Mouse (Mus musculus) testis, adult 2 months (tissue): ENCODE data around the gene Gm19426. TPM values are rescaled to one million over a fixed set of nuclear protein-coding genes. Genes with fewer than 3 reads are reported as not detected.
A peak's percentile ranks its signal among the peaks of the same experiment; 100 is the strongest.

Experiments
- H3K27ac ChIP-seq: fragments of 200-500 bp; 2 replicates; pipeline ENCODE4 v1.5.1; 2012; ENCODE audit warnings: low read depth, low read length; ENCODE audit not compliant: control insufficient read depth, insufficient read depth
- H3K27me3 ChIP-seq: fragments of 200-500 bp; 2 replicates; pipeline ENCODE4 v1.6.1; 2012; ENCODE audit warnings: mild to moderate bottlenecking, low read length, moderate library complexity; ENCODE audit not compliant: control insufficient read depth, insufficient read depth
- H3K36me3 ChIP-seq: fragments of 200-500 bp; 2 replicates; pipeline ENCODE4 v1.6.1; 2012; ENCODE audit warnings: mild to moderate bottlenecking, low read length; ENCODE audit not compliant: control insufficient read depth, insufficient read depth
- H3K4me1 ChIP-seq: fragments of 200-500 bp; 2 replicates; pipeline ENCODE4 v1.6.1; 2012; ENCODE audit warnings: low read length; ENCODE audit not compliant: control insufficient read depth, insufficient read depth
- H3K4me3 ChIP-seq: fragments of 200-500 bp; 2 replicates; pipeline ENCODE4 v1.5.1; 2012; ENCODE audit warnings: low read depth, mild to moderate bottlenecking, low read length, moderate library complexity, mixed read lengths; ENCODE audit not compliant: control insufficient read depth
- CTCF ChIP-seq: fragments of 200-500 bp; IDR thresholded peaks from 2 replicates; pipeline ENCODE4 v1.5.1; 2012; ENCODE audit warnings: low read depth, mild to moderate bottlenecking, inconsistent platforms, low read length, moderate library complexity; ENCODE audit not compliant: control insufficient read depth, insufficient read depth, insufficient replicate concordance
- POLR2A ChIP-seq: fragments of 200-500 bp; IDR thresholded peaks from 2 replicates; pipeline ENCODE4 v1.6.1; 2012; ENCODE audit warnings: low read depth, mild to moderate bottlenecking, inconsistent platforms, low read length, moderate library complexity; ENCODE audit not compliant: control insufficient read depth
- polyA plus RNA-seq: library from polyadenylated mRNA; depleted of rRNA; stranded (reverse); fragments of >200 nt; gene quantifications from 2 replicates; pipeline ENCODE4 v1.2.3, GENCODE M21; 2012; rRNA removed

Gene Gm19426
- polyA plus RNA-seq, 1 experiment, result 0.21 TPM

DNA sequence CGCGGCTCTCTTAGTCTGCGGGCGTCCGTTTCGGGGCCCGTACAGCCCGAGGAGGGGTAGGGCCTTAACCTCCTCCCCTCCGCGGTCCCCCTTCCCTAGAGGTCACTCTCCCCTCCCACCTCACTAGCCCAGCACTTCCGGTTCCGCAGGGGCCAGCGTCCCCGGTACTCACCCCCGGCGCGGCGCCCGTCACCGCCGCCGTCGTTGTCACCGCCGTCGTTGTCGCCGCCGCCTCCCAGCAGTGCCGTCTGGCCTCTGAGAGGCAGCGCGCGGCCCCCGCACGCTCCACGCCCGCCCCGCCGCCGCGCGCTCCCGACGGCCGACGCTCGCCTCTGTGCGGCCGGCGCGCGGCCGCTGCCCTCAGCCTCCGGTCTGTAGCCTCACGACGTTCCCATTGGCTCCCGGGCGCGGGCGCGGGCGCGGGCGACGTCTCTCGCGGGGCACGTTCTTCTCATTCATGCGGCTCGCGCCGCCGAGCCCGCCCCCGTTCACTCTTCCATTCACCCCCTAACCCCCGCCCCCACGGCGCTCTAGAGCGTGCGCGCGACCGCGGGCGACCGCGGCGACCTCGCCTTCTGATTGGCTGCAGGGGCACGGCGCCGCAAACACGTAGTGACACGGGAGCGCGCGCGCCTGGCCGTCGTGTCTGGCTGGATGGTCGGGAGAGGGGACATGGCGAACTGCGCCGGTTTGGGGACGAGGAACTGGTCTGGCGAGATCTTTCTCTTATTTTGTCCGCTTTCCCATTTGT is 28.5 kb downstream of the Gm19426 start, which contains the start of gene Zdhhc5:
Gene Zdhhc5, minus strand, starts transcription at position 370 of the 751 bp plus-strand sequence.
- no peak for TF ChIP-seq CTCF
- peak; percentile 83 for TF ChIP-seq POLR2A
- Histone ChIP-seq H3K27ac (peak within 1 kb of the TSS; percentile 99), H3K4me1 (peaks cover 2% of the 10 kb centered on the region; the same call in 1 of the 2 replicates), H3K27me3 (no peaks in the 10 kb centered on the region), H3K36me3 (peaks cover 3% of the 10 kb centered on the region), H3K4me3 (peak within 1 kb of the TSS; percentile 86)

DNA sequence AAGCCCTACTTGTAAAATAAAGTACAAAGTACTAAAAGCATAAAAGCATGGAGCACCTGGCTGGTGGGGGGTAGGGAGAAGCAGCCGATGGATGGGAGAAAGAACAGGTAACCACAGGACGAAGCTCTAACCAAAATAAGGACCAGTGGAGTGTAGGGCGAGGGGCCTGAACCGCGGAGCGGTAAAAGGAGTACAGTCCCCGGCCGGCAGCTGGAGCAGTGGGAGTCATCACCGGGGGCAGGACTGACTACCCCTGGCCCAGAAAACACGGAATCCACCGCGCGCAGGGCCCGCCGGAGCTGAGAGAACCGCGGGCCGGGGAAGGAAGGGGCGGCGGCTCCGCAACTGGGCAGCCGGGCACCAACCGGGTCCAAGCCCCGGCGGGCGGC is 29.0 kb downstream of the Gm19426 start:
- Histone ChIP-seq H3K4me3 (peak overlapping the region; percentile 86), H3K4me1 (peaks cover 2% of the 10 kb centered on the region; the same call in 1 of the 2 replicates), H3K36me3 (peaks cover 3% of the 10 kb centered on the region), H3K27me3 (no peaks in the 10 kb centered on the region), H3K27ac (peak overlapping the region; percentile 97)
- TF ChIP-seq POLR2A (no peak), CTCF (no peak)

DNA sequence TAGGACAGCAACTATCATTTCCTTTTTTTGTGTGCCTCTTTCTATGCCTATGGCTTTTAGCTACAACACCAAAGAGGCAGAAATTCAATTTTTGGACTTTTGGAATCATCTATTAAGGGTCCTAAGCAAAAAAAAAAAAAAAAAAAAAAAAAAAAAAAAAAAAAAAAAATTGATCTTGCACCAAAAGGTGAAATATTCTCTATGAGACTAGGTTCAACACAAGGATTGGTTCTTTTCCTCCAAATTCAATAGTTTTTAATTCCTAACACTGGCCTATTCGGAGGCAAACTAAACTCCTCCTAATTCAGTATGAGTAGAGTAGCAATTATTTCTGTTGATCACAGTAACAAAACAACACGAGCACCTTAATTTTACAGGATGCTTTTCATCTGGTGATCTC is 31.6 kb downstream of the Gm19426 start:
- TF ChIP-seq CTCF (no peak), POLR2A (no peak)
- H3K27ac ChIP-seq, result no peak overlapping the region
- H3K4me1 ChIP-seq, result peaks cover 1% of the 10 kb centered on the region; the same call in 1 of the 2 replicates
- no peaks in the 10 kb centered on the region for H3K27me3 ChIP-seq
- no peak overlapping the region for H3K4me3 ChIP-seq
- peaks cover 4% of the 10 kb centered on the region for H3K36me3 ChIP-seq

DNA sequence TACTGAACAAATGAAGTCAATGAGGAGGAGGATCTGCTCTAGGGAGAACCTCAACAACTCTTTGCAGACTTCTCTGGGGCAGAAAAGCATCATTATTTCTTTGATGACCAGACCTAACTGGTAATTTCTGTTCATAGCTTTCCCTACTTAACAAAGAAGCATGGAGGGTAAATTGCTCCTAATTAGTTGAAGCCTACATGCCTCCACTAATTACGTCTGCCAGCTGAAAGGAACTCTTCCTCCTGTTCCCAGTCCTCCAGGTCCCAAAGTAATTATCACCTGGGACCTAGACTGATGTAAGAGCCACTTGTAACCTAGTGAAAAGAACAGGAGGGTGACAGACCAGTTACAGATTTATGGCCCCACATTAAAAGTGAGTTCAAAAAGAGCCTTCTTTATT is 35.9 kb downstream of the Gm19426 start:
- Histone ChIP-seq H3K36me3 (peaks cover 4% of the 10 kb centered on the region), H3K27ac (no peak overlapping the region), H3K27me3 (no peaks in the 10 kb centered on the region), H3K4me3 (no peak overlapping the region), H3K4me1 (no peaks in the 10 kb centered on the region)
- no peak for TF ChIP-seq CTCF

DNA sequence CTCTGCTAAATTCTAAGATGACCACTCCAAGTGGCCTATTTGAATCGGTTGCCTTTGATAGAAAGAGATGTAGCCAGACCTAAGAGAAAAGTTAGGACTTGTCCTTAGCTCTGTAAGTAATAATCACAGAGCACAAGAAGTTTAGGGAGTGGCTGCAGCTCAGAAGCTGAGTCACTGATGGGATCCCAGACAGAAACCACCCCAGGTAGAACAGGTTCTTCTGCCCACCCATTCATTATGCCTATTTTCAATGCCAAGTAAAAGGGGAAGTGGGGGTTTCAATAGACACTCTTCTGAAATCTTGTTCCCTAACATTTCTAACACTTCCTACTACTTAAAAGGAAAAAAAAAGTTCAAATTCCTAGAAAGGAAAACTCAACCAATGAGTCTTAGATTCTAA is 38.2 kb downstream of the Gm19426 start:
- H3K27me3 ChIP-seq, result no peaks in the 10 kb centered on the region
- H3K4me1 ChIP-seq, result no peaks in the 10 kb centered on the region
- no peak overlapping the region for H3K4me3 ChIP-seq
- peaks cover 4% of the 10 kb centered on the region for H3K36me3 ChIP-seq
- no peak overlapping the region for H3K27ac ChIP-seq
- TF ChIP-seq CTCF (no peak), POLR2A (no peak)

DNA sequence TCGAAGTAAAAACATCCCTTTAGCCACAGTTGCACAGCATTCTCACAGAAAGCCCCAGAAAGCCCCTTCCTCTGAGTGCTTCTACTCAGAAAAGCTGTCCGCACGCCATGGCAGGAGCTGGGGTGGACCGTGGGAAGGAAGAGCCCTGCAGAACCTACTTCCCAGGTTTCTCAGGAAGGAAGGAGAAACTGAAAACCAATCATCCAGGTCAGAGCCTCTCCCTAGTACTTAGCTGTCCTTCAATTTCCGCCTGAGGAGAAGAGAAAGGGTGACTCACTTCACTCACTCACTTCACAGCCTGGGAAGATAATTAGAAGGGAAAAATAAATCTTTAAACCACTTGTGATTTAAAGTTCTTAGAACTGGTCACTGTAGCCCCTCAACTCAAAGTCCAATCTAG is 39.1 kb downstream of the Gm19426 start:
- no peak overlapping the region for H3K4me3 ChIP-seq
- no peak for TF ChIP-seq POLR2A
- no peak for TF ChIP-seq CTCF
- H3K4me1 ChIP-seq, result no peaks in the 10 kb centered on the region
- no peaks in the 10 kb centered on the region for H3K27me3 ChIP-seq
- no peak overlapping the region for H3K27ac ChIP-seq
- H3K36me3 ChIP-seq, result peaks cover 1% of the 10 kb centered on the region; the same call in 1 of the 2 replicates

DNA sequence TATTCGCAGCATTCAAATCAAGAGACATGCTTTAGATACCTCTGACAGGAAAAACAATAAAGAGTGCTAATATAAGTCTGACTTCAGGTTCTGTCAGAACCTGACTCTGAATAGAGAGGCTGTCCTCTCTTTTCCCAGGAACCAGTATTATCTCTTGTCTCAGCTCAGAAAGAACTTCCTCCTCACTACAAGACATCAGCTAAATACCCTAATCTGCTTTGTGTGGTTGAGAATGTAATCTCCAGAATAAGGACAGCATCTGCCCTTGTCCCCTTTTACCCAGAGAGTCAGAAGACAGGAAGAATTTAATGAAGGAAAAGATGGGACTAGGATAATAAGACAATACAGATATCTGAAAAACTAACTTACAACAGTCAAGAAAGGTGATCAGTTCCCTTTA is 40.0 kb downstream of the Gm19426 start:
- no peaks in the 10 kb centered on the region for H3K27me3 ChIP-seq
- peaks cover 1% of the 10 kb centered on the region; the same call in 1 of the 2 replicates for H3K36me3 ChIP-seq
- TF ChIP-seq POLR2A (no peak), CTCF (no peak)
- H3K4me1 ChIP-seq, result no peaks in the 10 kb centered on the region
- no peak overlapping the region for H3K27ac ChIP-seq
- H3K4me3 ChIP-seq, result no peak overlapping the region

DNA sequence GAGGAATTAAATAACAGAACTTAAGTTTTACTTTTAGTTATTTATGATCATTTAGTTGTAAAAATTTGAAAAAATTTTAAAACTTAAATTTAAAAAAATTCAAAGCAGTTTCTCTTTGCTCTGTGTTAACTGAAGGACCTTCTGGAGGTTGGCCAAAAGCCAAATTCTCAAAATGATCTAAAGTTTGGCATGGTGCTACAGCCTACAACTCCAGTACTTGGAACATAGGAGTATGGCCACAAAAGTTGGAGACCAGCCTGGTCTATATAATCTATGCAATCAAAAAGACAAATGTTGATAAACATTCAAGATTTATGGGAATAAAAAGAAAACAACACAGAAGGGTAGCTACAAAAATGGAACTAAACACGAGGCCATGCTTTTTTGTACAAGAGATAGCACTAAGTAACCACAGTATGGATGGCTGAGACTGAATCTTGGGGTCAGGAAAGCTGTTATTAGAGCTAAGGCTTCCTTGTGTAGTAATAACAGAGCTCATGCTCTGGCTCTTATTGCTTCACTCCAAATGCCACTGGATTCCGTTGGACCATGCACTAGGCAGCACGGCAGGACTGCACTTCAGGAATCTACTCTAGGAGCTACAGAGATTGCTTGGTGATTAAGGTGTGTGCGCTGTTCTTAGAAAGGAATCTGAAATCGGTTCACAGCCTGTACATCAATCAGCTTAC is 48.3 kb downstream of the Gm19426 start:
- Histone ChIP-seq H3K36me3 (peaks cover 6% of the 10 kb centered on the region), H3K27me3 (no peaks in the 10 kb centered on the region)
- TF ChIP-seq POLR2A (no peak), CTCF (no peak)

More for the DNA sequence above, 48.3 kb downstream of the Gm19426 start:
- no peak overlapping the region for H3K27ac ChIP-seq
- no peak overlapping the region for H3K4me3 ChIP-seq
- H3K4me1 ChIP-seq, result no peaks in the 10 kb centered on the region

Other genes starting within 250 kb of the Gm19426 start
- 19.9 and 24.3 TPM in 2 replicates for gene Ctnnd1, start 92.9 kb downstream of the Gm19426 start, polyA plus RNA-seq
- 4.1 and 4.2 TPM in 2 replicates for gene Btbd18, start 84.6 kb downstream of the Gm19426 start, polyA plus RNA-seq
- 13.5 and 16.3 TPM in 2 replicates for gene Selenoh, start 72.9 kb downstream of the Gm19426 start, polyA plus RNA-seq
- gene Gm28635, start 65.6 kb downstream of the Gm19426 start, polyA plus RNA-seq, result not detected in 2 replicates
- 11.8 and 14.3 TPM in 2 replicates for gene Med19, start 65.3 kb downstream of the Gm19426 start, polyA plus RNA-seq
- 86.0 and 89.0 TPM in 2 replicates for gene Tmx2, start 64.5 kb downstream of the Gm19426 start, polyA plus RNA-seq
- gene Zdhhc5, start 28.5 kb downstream of the Gm19426 start, polyA plus RNA-seq, result 234 and 236 TPM in 2 replicates
- 27.6 and 32.8 TPM in 2 replicates for gene Clp1, start 16.3 kb downstream of the Gm19426 start, polyA plus RNA-seq
- gene Ypel4, start 9.6 kb downstream of the Gm19426 start, polyA plus RNA-seq, result 13.6 and 14.8 TPM in 2 replicates
- gene Serping1, start 31.8 kb upstream of the Gm19426 start, polyA plus RNA-seq, result 40.5 and 53.4 TPM in 2 replicates
- 2.2 and 2.3 TPM in 2 replicates for gene Ube2l6, start 55.2 kb upstream of the Gm19426 start, polyA plus RNA-seq
- gene Smtnl1, start 79.0 kb upstream of the Gm19426 start, polyA plus RNA-seq, result 3.0 and 3.4 TPM in 2 replicates
- gene Timm10, start 83.3 kb upstream of the Gm19426 start, polyA plus RNA-seq, result 23.3 and 28.5 TPM in 2 replicates
- 0.63 and 1.00 TPM in 2 replicates for gene Slc43a1, start 95.2 kb upstream of the Gm19426 start, polyA plus RNA-seq
- 2.4 and 2.7 TPM in 2 replicates for gene Rtn4rl2, start 143.1 kb upstream of the Gm19426 start, polyA plus RNA-seq
- gene Slc43a3, start 192.9 kb upstream of the Gm19426 start, polyA plus RNA-seq, result 4.6 and 4.8 TPM in 2 replicates
- not detected in 2 replicates for gene Prg2, start 236.8 kb upstream of the Gm19426 start, polyA plus RNA-seq
- gene Prg3, start 244.6 kb upstream of the Gm19426 start, polyA plus RNA-seq, result not detected in 2 replicates